8 mouse cellular contexts compared by ENCODE assay signal in genomic region chr17:50471230-50471629, GRCm38 (mm10). TPM values are rescaled to one million over a fixed set of nuclear protein-coding genes. Genes with fewer than 3 reads are reported as not detected.
DNase-seq lines count a peak whose midpoint lies in the region; ATAC-seq and TF ChIP-seq lines count a peak whose summit lies in the region.
"Had no signal": no experiment of that assay in that cellular context is flagged by ENCODE, and none has a peak within 500 bp of the region (broad histone marks: within the 10 kb centered on the region; RNA-seq: fewer than 3 reads in every experiment).

No protein-coding gene starts in this region.

- H3K9ac ChIP-seq in lung, postnatal 0 days (replicated peaks; ENCODE audit: low read depth) = no peak overlapping the region
- H3K9ac ChIP-seq: neural tube, embryonic 12.5 days had no signal

- no peaks in the 10 kb centered on the region for H3K9me3 ChIP-seq in lung, postnatal 0 days (ENCODE audit: low read length)
- H3K9me3 ChIP-seq: neural tube, embryonic 12.5 days had no signal

- no peak for TF ChIP-seq POLR2A in kidney, adult 2 months (IDR thresholded peaks at IDR 0.05; ENCODE audit: low read depth, low read length)

- no peaks in the 10 kb centered on the region for H3K36me3 ChIP-seq in kidney, adult 2 months (ENCODE audit: control insufficient read depth, insufficient read depth, low read length)
- H3K36me3 ChIP-seq in lung, postnatal 0 days (ENCODE audit: insufficient read depth, low read length) = no peaks in the 10 kb centered on the region
- H3K36me3 ChIP-seq: neural tube, embryonic 12.5 days had no signal

- peak; percentile 68 for ATAC-seq in lung, postnatal 0 days

- no peak for TF ChIP-seq CTCF in kidney, adult 2 months (conservative IDR thresholded peaks at IDR 0.05; ENCODE audit: insufficient read depth, insufficient read length, low read depth, low read length)
- no peak for TF ChIP-seq CTCF in lung, postnatal 0 days (IDR thresholded peaks at IDR 0.05)

- H3K4me3 ChIP-seq in kidney, adult 2 months (ENCODE audit: insufficient read depth, low read depth, low read length) = no peak overlapping the region
- no peak overlapping the region for H3K4me3 ChIP-seq in lung, postnatal 0 days (ENCODE audit: low read depth, low read length)
- H3K4me3 ChIP-seq: neural tube, embryonic 12.5 days had no signal

- no peaks in the 10 kb centered on the region for H3K27me3 ChIP-seq in kidney, adult 2 months (replicated peaks; ENCODE audit: control insufficient read depth, insufficient read depth, low read length)
- H3K27me3 ChIP-seq in lung, postnatal 0 days (replicated peaks; ENCODE audit: insufficient read depth, low read length) = no peaks in the 10 kb centered on the region
- H3K27me3 ChIP-seq: neural tube, embryonic 12.5 days had no signal

- TF ChIP-seq EP300 in lung, postnatal 0 days (IDR thresholded peaks at IDR 0.05) = no peak

- H3K27ac ChIP-seq in kidney, adult 2 months (ENCODE audit: insufficient read depth, low read depth, low read length) = peak overlapping the region; percentile 59; the same call in 1 of the 2 replicates
- peak overlapping the region; percentile 83 for H3K27ac ChIP-seq in lung, postnatal 0 days (ENCODE audit: low read length)
- H3K27ac ChIP-seq: neural tube, embryonic 12.5 days had no signal

- no peak overlapping the region for H3K4me2 ChIP-seq in lung, postnatal 0 days (replicated peaks; ENCODE audit: low read depth, low read length)

- no peaks in the 10 kb centered on the region for H3K4me1 ChIP-seq in kidney, adult 2 months (ENCODE audit: control insufficient read depth, insufficient read depth, low read length)
- H3K4me1 ChIP-seq in lung, postnatal 0 days (ENCODE audit: insufficient read depth, low read depth, low read length) = no peaks in the 10 kb centered on the region; the same call in 1 of the 2 replicates

- peak; percentile 76 for DNase-seq in MN1 (ENCODE audit: low spot score)
- DNase-seq in embryo, embryonic 10.5 days (ENCODE audit: low spot score) = peak; percentile 19
- peak; percentile 68 for DNase-seq in kidney, adult 2 months
- DNase-seq in lung, postnatal 0 days (ENCODE audit: low spot score) = peak; percentile 60
- peak; percentile 64 for DNase-seq in thymus, postnatal 25 days
- no peak for DNase-seq in layer of hippocampus, adult 9-10 months (ENCODE audit: low spot score)
- no peak for DNase-seq in cerebellum, postnatal 25 days

- 67% methylated on average over 3 of the region's 3 CpGs for WGBS in kidney, adult 2 months
- 26% methylated on average over 3 of the region's 3 CpGs for WGBS in lung, postnatal 0 days

RNA-seq across cellular contexts. Expression of gene Plcl2, which starts 38.0 kb away (rescaled TPM):
- 3.2 and 4.3 TPM in 2 replicates for polyA plus RNA-seq in kidney, adult 2 months (2012; rRNA removed)
- 1.0 and 1.3 TPM in 2 replicates for polyA plus RNA-seq in lung, postnatal 0 days (2015; fragmentation: Nextera tagmentation; extraction: Ambion mirVana)

Comparison
In these comparisons a context has a peak if more than half of its experiments do, and no peak if none do; other contexts are left out.
1. DNase-seq: peak in MN1 (single experiment), embryo, embryonic 10.5 days (single experiment), kidney, adult 2 months (single experiment), lung, postnatal 0 days (single experiment) and thymus, postnatal 25 days (single experiment); none in layer of hippocampus, adult 9-10 months (single experiment) and cerebellum, postnatal 25 days (0 of 2).